Mouse (Mus musculus): ENCODE data around the gene Phldb3. TPM values are rescaled to one million over a fixed set of nuclear protein-coding genes. Genes with fewer than 3 reads are reported as not detected.

The Phldb3 gene
- total RNA-seq, 2 experiments from 2014 or later = 1.8 to 13.5 TPM

DNA sequence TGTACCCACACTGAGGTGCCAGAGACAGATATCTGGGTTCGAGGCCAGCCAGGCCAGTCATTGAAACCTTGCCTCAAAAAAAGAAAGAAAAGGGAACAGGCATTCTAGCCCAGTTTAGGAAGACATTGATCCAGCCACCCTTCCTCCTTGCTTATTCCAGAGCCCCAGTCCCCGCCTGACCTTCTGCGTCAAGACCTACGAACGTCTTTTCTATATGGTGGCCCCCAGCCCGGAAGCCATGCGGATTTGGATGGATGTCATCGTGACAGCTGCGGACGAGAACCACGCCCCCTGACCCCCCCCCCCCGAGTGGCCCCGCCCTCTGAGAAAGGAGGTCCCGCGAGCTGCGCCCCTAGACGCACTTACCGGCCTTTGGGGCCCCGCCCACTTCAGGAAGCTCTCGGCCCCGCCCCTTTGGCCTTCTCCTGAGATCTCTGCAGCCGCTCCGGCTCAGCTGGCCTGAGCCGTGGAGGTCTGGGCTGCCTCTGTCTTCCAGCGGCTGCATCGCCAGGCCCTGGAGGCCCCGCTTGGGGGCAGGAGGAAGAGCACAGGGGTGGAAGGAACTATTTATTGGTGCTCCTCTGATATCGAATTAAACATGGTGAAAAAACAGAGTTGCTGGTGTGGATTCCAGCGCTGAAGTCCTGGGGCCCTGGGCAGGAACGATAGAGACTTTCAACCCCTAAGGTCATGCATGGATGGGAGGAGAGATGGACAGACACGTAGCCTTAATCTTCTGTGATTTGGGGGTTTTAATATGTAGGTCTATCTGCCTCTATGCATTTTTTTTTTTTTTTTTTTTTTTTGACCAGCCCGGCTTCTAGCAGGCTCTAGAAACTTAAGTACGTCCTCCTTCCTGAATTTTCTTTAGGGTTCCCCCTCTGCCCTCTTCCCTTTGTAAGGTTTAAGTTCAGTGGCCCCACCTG is 18.4 kb downstream of the Phldb3 start:
- ATAC-seq (replicated peaks; ENCODE audit: poor library complexity, severe bottlenecking) = peak; percentile 92

GRCm38 (mm10) chr7:24629672-24630071 is 19.1 kb downstream of the Phldb3 start:
- ATAC-seq (replicated peaks; ENCODE audit: poor library complexity, severe bottlenecking) = no peak

DNA sequence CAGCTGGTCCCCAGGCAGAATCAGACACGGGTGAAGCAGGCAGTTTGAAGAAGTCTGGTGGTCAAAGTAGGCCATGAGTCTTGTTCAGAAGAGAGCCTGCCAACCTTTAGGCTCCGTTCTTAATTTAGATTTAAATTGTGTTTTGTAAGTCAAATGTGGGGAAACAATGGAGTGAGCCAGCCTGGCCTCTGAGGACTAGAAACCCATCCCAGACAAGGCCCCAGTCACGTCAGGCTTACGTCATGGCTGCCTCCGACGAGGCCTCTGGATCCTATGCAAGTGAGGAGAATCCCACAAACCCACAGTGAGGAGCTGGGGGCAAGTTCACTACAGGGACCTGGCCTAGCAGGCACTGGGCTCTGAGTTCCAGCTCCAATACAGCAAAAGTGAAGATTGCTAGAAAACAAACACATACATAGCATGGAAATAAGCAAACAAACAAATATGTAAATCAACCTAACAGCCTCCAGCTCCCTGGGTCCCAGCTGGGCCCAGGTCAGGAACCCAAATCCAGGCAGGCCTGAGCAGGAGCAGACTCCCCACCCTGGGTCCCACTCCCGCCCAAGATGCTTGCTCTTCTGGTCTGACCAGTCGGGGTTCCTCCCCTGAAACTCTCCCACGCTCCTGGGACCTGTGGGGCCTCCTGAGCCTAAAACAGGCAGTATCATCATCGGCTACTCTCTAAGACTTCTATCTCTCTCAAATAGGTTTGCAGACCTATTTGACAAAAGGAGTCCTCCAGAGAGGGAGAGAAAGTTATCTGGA is 19.7 kb downstream of the Phldb3 start:
- no peak for ATAC-seq (replicated peaks; ENCODE audit: poor library complexity, severe bottlenecking)

- no peak for ATAC-seq (replicated peaks; ENCODE audit: poor library complexity, severe bottlenecking)
These were observed 25.7 kb downstream of the Phldb3 start, which contains the start of gene Lypd3 for GRCm38 (mm10) chr7:24636264-24636663. Gene Lypd3 (plus strand): TSS chr7:24636550.

DNA sequence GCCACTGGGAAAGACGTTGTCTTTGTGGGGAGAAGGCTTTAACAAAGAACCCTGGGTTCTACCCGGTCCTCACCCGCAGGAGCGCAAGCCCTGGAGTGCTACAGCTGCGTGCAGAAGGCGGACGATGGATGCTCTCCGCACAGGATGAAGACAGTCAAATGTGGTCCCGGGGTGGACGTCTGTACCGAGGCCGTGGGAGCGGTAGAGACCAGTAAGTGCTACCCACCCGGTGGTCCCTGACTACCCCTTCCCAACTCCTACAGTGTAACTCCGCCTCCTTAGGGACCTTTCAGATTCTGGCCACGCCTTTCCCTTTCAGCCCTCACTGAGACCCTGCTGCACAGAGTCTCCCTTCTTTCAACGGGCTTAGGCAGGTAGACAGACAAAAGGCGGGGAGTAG is 26.5 kb downstream of the Phldb3 start:
- peak; percentile 13; the same call in 1 of the 2 replicates for ATAC-seq (replicated peaks; ENCODE audit: poor library complexity, severe bottlenecking)

DNA sequence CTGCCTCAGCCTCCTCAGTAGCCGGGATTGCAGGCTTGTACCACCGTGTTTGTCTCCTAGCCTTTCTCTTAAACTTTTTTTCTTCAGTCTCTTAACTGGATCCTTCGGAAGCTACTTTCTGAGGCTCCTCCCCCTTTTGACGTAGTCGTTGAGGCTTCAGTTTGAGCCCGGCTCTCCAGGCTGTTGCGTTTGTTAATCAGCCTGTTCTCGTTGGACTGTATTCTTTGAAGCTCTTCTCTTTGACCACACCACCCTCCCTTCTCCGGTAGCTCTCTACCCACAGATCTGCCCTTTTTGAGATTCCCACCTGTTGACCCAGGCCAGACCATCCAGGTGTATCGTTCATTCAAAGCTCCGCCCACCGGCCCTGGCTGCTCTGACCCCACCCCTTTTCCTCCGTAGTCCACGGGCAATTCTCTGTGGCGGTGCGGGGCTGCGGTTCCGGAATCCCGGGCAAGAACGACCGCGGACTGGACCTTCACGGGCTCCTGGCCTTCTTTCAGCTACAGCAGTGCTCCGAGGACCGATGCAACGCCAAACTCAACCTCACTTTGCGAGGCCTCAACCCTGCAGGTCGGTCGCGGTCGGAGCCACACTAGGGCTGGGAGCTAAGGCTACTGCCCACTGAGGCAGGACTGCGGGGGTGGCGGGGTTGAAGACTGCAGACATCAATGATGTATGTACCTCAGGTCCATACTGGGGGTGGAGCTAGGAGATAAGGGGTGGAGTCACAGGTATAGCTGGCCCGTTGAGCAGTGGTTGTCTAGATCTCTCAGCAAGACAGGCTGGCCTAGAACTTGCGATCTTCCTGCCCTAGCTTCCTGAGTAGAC is 27.7 kb downstream of the Phldb3 start:
- peak; percentile 53 for ATAC-seq (replicated peaks; ENCODE audit: poor library complexity, severe bottlenecking)

DNA sequence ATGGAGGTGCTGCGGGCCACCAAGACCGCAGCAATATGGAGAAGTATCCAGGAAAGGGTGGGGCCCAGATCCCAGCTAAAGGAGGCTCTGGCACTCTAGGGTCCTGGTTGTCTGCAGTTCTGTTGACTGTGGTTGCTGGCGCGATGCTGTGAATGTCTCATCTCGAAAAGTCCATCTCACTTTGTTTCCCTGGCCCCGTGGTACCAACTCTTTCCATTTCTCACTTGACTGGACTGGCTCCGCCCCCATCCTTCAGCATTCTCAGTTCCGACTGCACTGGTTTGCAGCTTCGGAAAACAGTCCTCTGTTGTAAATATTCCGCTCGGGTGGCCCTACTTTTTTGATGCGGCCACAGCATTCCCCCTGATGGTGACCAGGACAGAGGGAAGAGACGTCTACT is 29.9 kb downstream of the Phldb3 start:
- ATAC-seq (replicated peaks; ENCODE audit: poor library complexity, severe bottlenecking) = no peak

- peak; percentile 62 for ATAC-seq (replicated peaks; ENCODE audit: poor library complexity, severe bottlenecking)
These were observed 31.9 kb downstream of the Phldb3 start for GRCm38 (mm10) chr7:24642491-24642890.

DNA sequence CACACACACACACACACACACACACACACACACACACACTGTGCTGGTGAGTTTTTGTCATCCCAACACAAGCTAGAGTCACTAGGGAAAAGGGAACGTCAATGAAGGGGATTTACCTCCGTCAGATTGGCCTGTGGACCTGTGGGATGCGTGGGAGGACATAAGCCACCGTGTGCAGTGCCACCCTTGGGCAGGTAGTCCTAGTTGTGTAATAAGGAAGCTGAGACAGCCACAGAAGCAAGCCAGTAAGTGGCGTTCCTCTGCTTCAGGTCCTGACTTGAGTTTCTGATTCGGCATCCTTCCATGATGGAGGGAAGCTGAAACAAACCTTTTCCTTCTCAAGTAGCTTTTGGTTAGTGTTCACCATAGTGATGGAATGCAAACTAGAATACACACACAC is 33.9 kb downstream of the Phldb3 start:
- no peak for ATAC-seq (replicated peaks; ENCODE audit: poor library complexity, severe bottlenecking)

DNA sequence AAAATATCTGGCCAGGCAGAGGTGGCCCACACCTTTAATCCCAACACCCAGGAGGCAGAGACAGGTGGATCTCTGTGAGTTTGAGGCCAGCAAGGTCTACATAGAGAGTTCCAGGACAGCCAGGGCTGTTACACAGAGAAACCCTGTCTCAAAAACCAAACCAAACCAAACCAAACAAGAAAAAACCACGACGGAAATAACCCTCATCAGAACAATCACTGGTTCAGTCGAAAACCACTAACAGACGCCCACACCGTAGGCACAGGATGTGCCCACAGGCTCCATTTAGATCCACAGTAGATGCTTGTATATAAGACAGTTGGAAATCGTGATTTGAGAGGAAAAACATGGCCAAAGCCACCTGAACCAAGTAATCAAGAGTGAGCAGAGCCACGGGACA is 34.4 kb downstream of the Phldb3 start:
- no peak for ATAC-seq (replicated peaks; ENCODE audit: poor library complexity, severe bottlenecking)

DNA sequence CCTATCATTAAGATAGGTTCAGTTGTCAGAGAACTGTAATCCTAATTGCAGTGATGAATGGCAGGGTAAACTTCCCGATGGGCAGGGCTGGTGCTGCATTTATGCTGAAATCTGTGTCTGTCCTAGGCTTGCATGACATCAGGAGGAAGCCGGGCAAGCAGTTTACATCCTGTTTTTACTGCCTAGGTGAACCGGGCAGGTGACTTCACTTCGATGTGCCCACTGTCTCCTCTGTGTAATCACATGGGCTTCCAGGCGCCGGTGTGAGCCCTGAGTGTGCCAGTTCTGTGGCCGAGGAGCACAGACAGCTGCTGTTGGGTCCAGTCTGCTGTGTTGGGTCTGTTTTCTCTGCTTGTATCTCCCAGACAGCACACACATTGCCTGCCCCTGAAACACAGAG is 35.9 kb downstream of the Phldb3 start:
- no peak for ATAC-seq (replicated peaks; ENCODE audit: poor library complexity, severe bottlenecking)

DNA sequence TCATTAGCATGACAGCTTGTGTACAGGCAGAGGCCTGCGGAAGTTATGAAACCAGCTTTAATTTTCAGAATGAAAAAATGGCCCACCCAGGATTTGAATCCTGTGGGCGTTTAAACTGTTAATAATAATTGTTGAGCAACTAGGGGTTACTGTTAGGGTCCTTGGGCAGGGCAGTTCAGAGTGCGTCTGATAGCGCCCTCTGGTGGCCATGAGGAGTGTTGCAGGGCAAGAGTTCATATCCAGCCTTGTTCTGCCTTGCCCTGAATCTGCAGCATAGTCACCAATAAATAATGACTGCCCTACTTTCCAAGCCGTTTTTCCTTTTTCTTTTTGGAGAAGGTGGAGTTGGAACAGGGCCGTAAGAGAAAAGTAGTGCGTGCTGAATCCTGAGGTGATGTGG is 43.1 kb downstream of the Phldb3 start:
- peak; percentile 97 for ATAC-seq (replicated peaks; ENCODE audit: poor library complexity, severe bottlenecking)

GRCm38 (mm10) chr7:24659737-24660357 is 49.3 kb downstream of the Phldb3 start:
- no peak for ATAC-seq (replicated peaks; ENCODE audit: poor library complexity, severe bottlenecking)

DNA sequence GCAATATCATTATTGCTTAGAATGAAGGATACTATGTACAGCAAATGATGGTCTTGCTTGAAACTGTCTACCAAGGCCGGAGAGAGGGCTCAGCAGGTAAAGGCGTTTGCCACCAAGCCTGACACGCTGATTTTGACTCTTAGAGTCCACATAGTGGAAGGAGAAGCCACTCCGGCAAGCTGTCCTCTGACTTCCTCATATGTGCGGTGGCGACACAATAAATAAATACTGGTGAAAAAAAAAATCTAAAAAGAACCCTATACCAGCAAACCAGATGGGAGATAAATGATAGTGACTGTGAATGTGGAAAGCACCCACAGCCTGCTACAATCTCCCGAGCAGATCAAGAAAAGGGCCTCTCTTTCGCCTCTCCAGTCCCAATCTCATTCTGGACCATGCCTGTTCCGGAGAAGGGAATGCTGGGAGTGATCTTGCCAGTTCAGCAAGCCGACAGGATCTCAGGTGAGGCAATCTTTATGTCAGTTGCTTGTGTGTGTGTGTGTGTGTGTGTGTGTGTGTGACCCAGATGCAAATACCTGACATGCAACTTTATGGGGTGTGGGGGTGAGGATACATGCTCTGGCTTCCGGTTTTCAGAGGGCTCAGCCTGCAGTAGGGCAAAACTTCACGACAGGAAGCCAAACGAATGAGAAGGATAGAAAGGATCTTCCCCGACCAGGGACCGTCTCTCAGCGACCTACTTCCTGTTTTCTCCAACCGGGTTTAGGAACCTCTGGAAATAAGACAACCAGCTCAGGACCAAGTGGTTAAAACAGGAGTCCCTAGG is 50.7 kb downstream of the Phldb3 start:
- peak; percentile 67 for ATAC-seq (replicated peaks; ENCODE audit: poor library complexity, severe bottlenecking)

- ATAC-seq (replicated peaks; ENCODE audit: poor library complexity, severe bottlenecking) = peak; percentile 83
These were observed 52.0 kb downstream of the Phldb3 start for GRCm38 (mm10) chr7:24662575-24662974.

GRCm38 (mm10) chr7:24664301-24664700 is 53.7 kb downstream of the Phldb3 start:
- ATAC-seq (replicated peaks; ENCODE audit: poor library complexity, severe bottlenecking) = no peak

DNA sequence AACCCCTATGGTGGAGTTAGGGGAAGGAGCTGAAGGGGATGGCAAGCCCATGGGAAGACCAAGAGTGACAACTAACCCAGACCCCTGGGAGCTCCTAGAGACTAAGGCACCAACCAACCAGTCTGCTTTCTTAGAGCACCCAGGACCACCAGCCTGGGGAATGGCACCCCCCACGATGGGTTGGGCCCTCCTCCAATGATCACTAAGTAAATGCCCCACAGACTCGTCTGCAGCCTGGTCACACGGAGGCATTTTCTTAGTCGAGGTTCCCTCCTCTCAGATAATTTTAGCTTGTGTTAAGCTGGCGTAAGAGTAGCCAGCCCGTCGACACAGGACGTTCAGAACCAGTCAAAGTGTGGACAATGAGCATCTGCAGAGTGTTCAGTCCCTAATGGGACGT is 54.4 kb downstream of the Phldb3 start:
- ATAC-seq (replicated peaks; ENCODE audit: poor library complexity, severe bottlenecking) = no peak

DNA sequence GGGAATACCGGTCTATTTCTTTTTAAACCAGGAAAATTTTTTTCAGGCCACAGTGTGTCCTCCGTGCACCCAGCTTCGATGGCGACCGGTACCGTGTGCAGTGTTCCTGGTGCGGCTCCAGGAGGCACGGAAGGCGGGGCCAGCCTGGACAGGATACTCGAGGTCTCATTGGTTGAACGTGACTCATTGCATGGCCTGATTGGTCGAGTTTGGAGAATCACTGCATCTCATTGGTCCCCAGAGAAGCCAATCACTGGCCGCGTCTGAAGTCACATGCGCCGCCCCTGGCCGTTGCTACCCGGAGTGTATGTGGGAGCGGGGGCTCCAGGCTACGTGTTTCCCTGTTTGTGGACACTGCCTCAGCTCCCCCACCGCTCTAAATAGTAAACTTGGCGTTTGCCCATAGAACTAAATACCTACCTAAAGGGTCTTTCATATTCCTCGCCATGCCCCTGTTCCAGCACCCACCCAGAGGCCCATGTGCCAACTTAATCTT is 61.4 kb downstream of the Phldb3 start:
- no peak for ATAC-seq (replicated peaks; ENCODE audit: poor library complexity, severe bottlenecking)

DNA sequence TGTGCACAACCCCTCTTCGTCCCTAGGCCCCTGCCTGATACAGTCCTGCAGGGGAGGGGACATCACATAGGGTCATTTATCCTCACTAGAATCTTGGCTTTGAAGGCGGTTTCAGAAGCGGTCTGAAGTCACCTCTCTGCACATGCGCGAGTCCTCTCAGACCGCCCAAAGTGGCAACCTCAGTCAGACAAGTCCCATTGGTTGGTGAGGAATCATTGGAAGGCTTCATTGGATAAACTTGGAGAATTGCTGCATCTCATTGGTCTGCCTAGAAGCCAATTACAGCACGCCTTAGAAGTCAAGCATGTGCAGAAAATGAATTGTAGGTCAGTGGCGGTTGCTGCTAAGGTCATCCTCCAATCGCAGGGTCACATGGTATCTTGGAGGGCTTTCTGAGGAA is 66.0 kb downstream of the Phldb3 start, which contains the start of gene Tex101:
TSS of gene Tex101 (minus strand) at position 101 of the 400 bp plus-strand sequence.
- ATAC-seq (replicated peaks; ENCODE audit: poor library complexity, severe bottlenecking) = no peak

Data from granulocyte monocyte progenitor cell, adult 5-6 weeks (primary cell).